Mouse (Mus musculus): ENCODE results near the gene Lrp6. TPM values are rescaled to one million over a fixed set of nuclear protein-coding genes. Genes with fewer than 3 reads are reported as not detected.

Lrp6 gene
- total and polyA plus RNA-seq, 3 experiments = 18.5 to 75.2 (median 74.3) TPM

- ATAC-seq (ENCODE audit: extremely low read depth, insufficient number of reproducible peaks, low FRiP score, poor library complexity, severe bottlenecking) = no peak
- TF ChIP-seq TAL1 (conservative IDR thresholded peaks at IDR 0.05; ENCODE audit: low read depth, low read length) (no peak), GATA2 (IDR thresholded peaks at IDR 0.05; ENCODE audit: borderline replicate concordance, low read depth, low read length) (no peak), GATA1 (IDR thresholded peaks at IDR 0.05; ENCODE audit: borderline replicate concordance, low read length) (no peak), POLR2AphosphoS5 (IDR thresholded peaks at IDR 0.05; ENCODE audit: insufficient replicate concordance, low read depth, low read length) (no peak), CTCF (IDR thresholded peaks at IDR 0.05; ENCODE audit: low read depth, low read length) (no peak)
These were observed 33.7 kb downstream of the Lrp6 start for GRCm38 (mm10) chr6:134533021-134533420.

GRCm38 (mm10) chr6:134531950-134532349, 34.8 kb downstream of the Lrp6 start:
- TF ChIP-seq CTCF (IDR thresholded peaks at IDR 0.05; ENCODE audit: low read depth, low read length) (no peak), GATA1 (IDR thresholded peaks at IDR 0.05; ENCODE audit: borderline replicate concordance, low read length) (no peak), TAL1 (conservative IDR thresholded peaks at IDR 0.05; ENCODE audit: low read depth, low read length) (no peak)
- DNase-seq (ENCODE audit: low spot score) (no peak), ATAC-seq (ENCODE audit: extremely low read depth, insufficient number of reproducible peaks, low FRiP score, poor library complexity, severe bottlenecking) (peak; percentile 52)
- peaks cover 76% of the 10 kb centered on the region for H3K4me1 ChIP-seq (ENCODE audit: insufficient read depth, low read depth, low read length)
- no peak overlapping the region; the same call in 1 of the 2 replicates for H3K4me3 ChIP-seq (ENCODE audit: low read depth, low read length)
- no peaks in the 10 kb centered on the region for H3K27me3 ChIP-seq (ENCODE audit: insufficient read depth, low read length)
- no peaks in the 10 kb centered on the region for H3K9me3 ChIP-seq (replicated peaks)
- H3K36me3 ChIP-seq (replicated peaks) = peaks cover 23% of the 10 kb centered on the region

More at GRCm38 (mm10) chr6:134533021-134533420, 33.7 kb downstream of the Lrp6 start:
- Histone ChIP-seq H3K27me3 (ENCODE audit: insufficient read depth, low read length) (no peaks in the 10 kb centered on the region), H3K9me3 (replicated peaks) (no peaks in the 10 kb centered on the region), H3K36me3 (replicated peaks) (peaks cover 18% of the 10 kb centered on the region), H3K4me3 (ENCODE audit: low read depth, low read length) (no peak overlapping the region; the same call in 1 of the 2 replicates), H3K4me1 (ENCODE audit: insufficient read depth, low read depth, low read length) (peaks cover 76% of the 10 kb centered on the region)
- DNase-seq (ENCODE audit: low spot score) = no peak

- peaks cover 84% of the 10 kb centered on the region for H3K4me1 ChIP-seq (ENCODE audit: insufficient read depth, low read depth, low read length)
- no peaks in the 10 kb centered on the region for H3K9me3 ChIP-seq (replicated peaks)
- TF ChIP-seq POLR2AphosphoS5 (IDR thresholded peaks at IDR 0.05; ENCODE audit: insufficient replicate concordance, low read depth, low read length) (no peak), GATA1 (IDR thresholded peaks at IDR 0.05; ENCODE audit: borderline replicate concordance, low read length) (no peak), TAL1 (conservative IDR thresholded peaks at IDR 0.05; ENCODE audit: low read depth, low read length) (peak; percentile 58), GATA2 (IDR thresholded peaks at IDR 0.05; ENCODE audit: borderline replicate concordance, low read depth, low read length) (no peak), CTCF (IDR thresholded peaks at IDR 0.05; ENCODE audit: low read depth, low read length) (no peak)
- no peak for DNase-seq (ENCODE audit: low spot score)
- H3K36me3 ChIP-seq (replicated peaks) = peaks cover 20% of the 10 kb centered on the region
- ATAC-seq (ENCODE audit: extremely low read depth, insufficient number of reproducible peaks, low FRiP score, poor library complexity, severe bottlenecking) = no peak
- H3K27me3 ChIP-seq (ENCODE audit: insufficient read depth, low read length) = no peaks in the 10 kb centered on the region
- H3K4me3 ChIP-seq (ENCODE audit: low read depth, low read length) = no peak overlapping the region
These were observed 37.4 kb downstream of the Lrp6 start for GRCm38 (mm10) chr6:134529340-134529739.

- no peak for TF ChIP-seq GATA2 (IDR thresholded peaks at IDR 0.05; ENCODE audit: borderline replicate concordance, low read depth, low read length)
- TF ChIP-seq POLR2AphosphoS5 (IDR thresholded peaks at IDR 0.05; ENCODE audit: insufficient replicate concordance, low read depth, low read length) = no peak
- TF ChIP-seq CTCF (IDR thresholded peaks at IDR 0.05; ENCODE audit: low read depth, low read length) = no peak
- Histone ChIP-seq H3K4me1 (ENCODE audit: insufficient read depth, low read depth, low read length) (peaks cover 88% of the 10 kb centered on the region), H3K27me3 (ENCODE audit: insufficient read depth, low read length) (no peaks in the 10 kb centered on the region), H3K36me3 (replicated peaks) (peaks cover 27% of the 10 kb centered on the region), H3K4me3 (ENCODE audit: low read depth, low read length) (peak overlapping the region; percentile 28; the same call in 1 of the 2 replicates), H3K9me3 (replicated peaks) (no peaks in the 10 kb centered on the region)
- no peak for DNase-seq (ENCODE audit: low spot score)
- no peak for ATAC-seq (ENCODE audit: extremely low read depth, insufficient number of reproducible peaks, low FRiP score, poor library complexity, severe bottlenecking)
These were observed 38.4 kb downstream of the Lrp6 start for GRCm38 (mm10) chr6:134528396-134528795.

- H3K36me3 ChIP-seq (replicated peaks) = peaks cover 28% of the 10 kb centered on the region
- no peak for ATAC-seq (ENCODE audit: extremely low read depth, insufficient number of reproducible peaks, low FRiP score, poor library complexity, severe bottlenecking)
- DNase-seq (ENCODE audit: low spot score) = no peak
- H3K27me3 ChIP-seq (ENCODE audit: insufficient read depth, low read length) = no peaks in the 10 kb centered on the region
- H3K9me3 ChIP-seq (replicated peaks) = no peaks in the 10 kb centered on the region
- no peak overlapping the region; the same call in 1 of the 2 replicates for H3K4me3 ChIP-seq (ENCODE audit: low read depth, low read length)
- TF ChIP-seq GATA1 (IDR thresholded peaks at IDR 0.05; ENCODE audit: borderline replicate concordance, low read length) (no peak), CTCF (IDR thresholded peaks at IDR 0.05; ENCODE audit: low read depth, low read length) (no peak), POLR2AphosphoS5 (IDR thresholded peaks at IDR 0.05; ENCODE audit: insufficient replicate concordance, low read depth, low read length) (no peak), GATA2 (IDR thresholded peaks at IDR 0.05; ENCODE audit: borderline replicate concordance, low read depth, low read length) (no peak), TAL1 (conservative IDR thresholded peaks at IDR 0.05; ENCODE audit: low read depth, low read length) (no peak)
- H3K4me1 ChIP-seq (ENCODE audit: insufficient read depth, low read depth, low read length) = peaks cover 84% of the 10 kb centered on the region
These were observed 39.1 kb downstream of the Lrp6 start for GRCm38 (mm10) chr6:134527596-134528128.

- Histone ChIP-seq H3K27me3 (ENCODE audit: insufficient read depth, low read length) (no peaks in the 10 kb centered on the region), H3K36me3 (replicated peaks) (peaks cover 31% of the 10 kb centered on the region), H3K4me1 (ENCODE audit: insufficient read depth, low read depth, low read length) (peaks cover 83% of the 10 kb centered on the region), H3K4me3 (ENCODE audit: low read depth, low read length) (peak overlapping the region; percentile 42; the same call in 1 of the 2 replicates), H3K9me3 (replicated peaks) (no peaks in the 10 kb centered on the region)
- DNase-seq (ENCODE audit: low spot score) (no peak), ATAC-seq (ENCODE audit: extremely low read depth, insufficient number of reproducible peaks, low FRiP score, poor library complexity, severe bottlenecking) (no peak)
- TF ChIP-seq GATA2 (IDR thresholded peaks at IDR 0.05; ENCODE audit: borderline replicate concordance, low read depth, low read length) (no peak), TAL1 (conservative IDR thresholded peaks at IDR 0.05; ENCODE audit: low read depth, low read length) (no peak), POLR2AphosphoS5 (IDR thresholded peaks at IDR 0.05; ENCODE audit: insufficient replicate concordance, low read depth, low read length) (no peak), GATA1 (IDR thresholded peaks at IDR 0.05; ENCODE audit: borderline replicate concordance, low read length) (no peak)
These were observed 39.8 kb downstream of the Lrp6 start for GRCm38 (mm10) chr6:134526821-134527595.
